Mouse (Mus musculus) G1E-ER4 (cell line): ENCODE results near the gene Gm28434. TPM values are rescaled to one million over a fixed set of nuclear protein-coding genes. Genes with fewer than 3 reads are reported as not detected.

Source experiments
- GATA1 ChIP-seq: IDR thresholded peaks from one replicate; pipeline ENCODE4 v1.8.0; 2012; ENCODE audit warnings: low read length, inconsistent platforms
- polyA plus RNA-seq: library from polyadenylated mRNA; stranded (reverse); fragments of >175 nt; gene quantifications from 2 replicates; pipeline ENCODE4 v1.2.3, GENCODE M21; 2012

Gm28434 gene
- not detected in 2 replicates for polyA plus RNA-seq

GRCm38 (mm10) chr5:87969201-87969600 is at the start of gene Gm28434, which contains the start of gene 2310003L06Rik:
Gm28434 (plus strand) TSS chr5:87969517.
2310003L06Rik (plus strand) TSS chr5:87969459.
- TF ChIP-seq GATA1 = no peak

DNA sequence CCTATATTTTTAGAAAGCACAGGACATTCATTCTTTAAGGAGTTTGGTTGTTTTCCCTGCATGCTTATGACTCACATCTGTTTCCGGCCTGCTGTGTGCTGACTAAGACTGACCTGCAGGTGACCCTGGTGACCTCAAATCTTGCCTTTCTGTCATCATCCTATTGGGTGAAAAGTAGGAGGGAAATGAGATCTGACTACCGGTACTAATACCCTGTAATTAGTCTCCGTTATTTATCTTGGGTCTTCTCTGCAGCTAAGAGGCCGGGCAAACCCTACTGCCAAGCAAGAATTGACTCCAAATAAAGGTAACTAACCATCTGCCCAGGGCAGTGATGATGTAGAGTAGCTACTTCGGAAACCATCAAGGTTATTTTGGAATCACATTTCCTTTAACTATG is 43.9 kb upstream of the Gm28434 start, which contains the start of gene Csn3:
TSS of gene Csn3 (plus strand) at position 208 of the 400 bp plus-strand sequence.
- no peak for TF ChIP-seq GATA1

- no peak for TF ChIP-seq GATA1
Measured at GRCm38 (mm10) chr5:87931603-87932002, 37.7 kb upstream of the Gm28434 start.

GRCm38 (mm10) chr5:87940752-87941151 is 28.6 kb upstream of the Gm28434 start:
- no peak for TF ChIP-seq GATA1

GRCm38 (mm10) chr5:87942515-87942914 is 26.8 kb upstream of the Gm28434 start:
- TF ChIP-seq GATA1 = no peak

- TF ChIP-seq GATA1 = no peak
Measured at GRCm38 (mm10) chr5:87951836-87952235, 17.5 kb upstream of the Gm28434 start.

DNA sequence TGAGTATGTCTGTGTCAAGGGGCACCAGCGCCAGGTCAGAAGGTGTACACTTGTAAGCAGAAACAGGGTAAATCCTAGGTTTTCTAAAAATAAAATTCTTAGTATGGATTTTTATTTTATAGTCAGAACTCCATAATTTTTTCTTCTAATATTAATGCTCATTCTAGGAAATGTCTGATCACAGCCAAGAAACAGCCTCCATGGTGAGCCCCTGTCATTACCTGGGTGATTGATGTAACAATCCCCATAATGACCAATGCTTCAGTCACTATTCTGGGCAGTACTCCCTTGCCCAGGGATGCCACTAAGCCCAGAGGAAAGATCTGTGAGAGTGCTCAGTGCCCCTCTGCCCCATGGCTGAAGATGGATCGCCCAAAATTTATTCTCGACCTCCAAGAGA is 9.8 kb downstream of the Gm28434 start, which contains the start of gene Cabs1:
TSS of gene Cabs1 (plus strand) at position 301 of the 400 bp plus-strand sequence.
- no peak for TF ChIP-seq GATA1

- TF ChIP-seq GATA1 = no peak
Measured at GRCm38 (mm10) chr5:87982468-87983214, 13.3 kb downstream of the Gm28434 start.

- TF ChIP-seq GATA1 = no peak
Measured at GRCm38 (mm10) chr5:88002249-88002648, 32.9 kb downstream of the Gm28434 start, which contains the start of gene Smr3a. Smr3a (plus strand) TSS chr5:88002549.

DNA sequence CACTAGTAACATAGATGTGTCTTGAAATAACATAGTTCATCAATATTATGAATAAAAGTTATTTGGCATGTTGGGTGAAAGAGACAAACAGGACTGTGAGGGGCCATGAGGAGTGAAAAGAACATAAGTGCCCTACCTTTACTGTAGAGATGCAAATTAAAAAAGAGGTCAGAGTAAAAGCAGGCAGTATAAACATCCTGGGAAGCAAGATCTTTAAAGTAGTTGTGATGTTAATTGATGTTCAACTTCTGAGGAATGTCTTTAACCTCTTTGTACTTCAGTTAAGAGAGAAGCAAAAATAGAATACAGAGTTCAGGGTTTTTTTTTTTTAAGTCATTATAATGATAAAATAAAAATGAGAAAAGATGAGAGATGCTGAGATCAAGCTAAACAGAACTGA is 35.9 kb downstream of the Gm28434 start:
- TF ChIP-seq GATA1 = no peak

Other genes starting within 250 kb of the Gm28434 start
- gene Csn1s2a, start 194.9 kb upstream of the Gm28434 start, polyA plus RNA-seq = not detected in 2 replicates
- gene Csn1s2b, start 161.4 kb upstream of the Gm28434 start, polyA plus RNA-seq = not detected in 2 replicates
- not detected in 2 replicates for gene Prr27, start 143.8 kb upstream of the Gm28434 start, polyA plus RNA-seq
- not detected in 2 replicates for gene Odam, start 84.5 kb upstream of the Gm28434 start, polyA plus RNA-seq
- gene Csn3, start 43.9 kb upstream of the Gm28434 start, polyA plus RNA-seq = not detected in 2 replicates
- gene 2310003L06Rik, start 58 bp upstream of the Gm28434 start, polyA plus RNA-seq = not detected in 2 replicates
- not detected in 2 replicates for gene Cabs1, start 9.9 kb downstream of the Gm28434 start, polyA plus RNA-seq
- not detected in 2 replicates for gene Smr3a, start 33.0 kb downstream of the Gm28434 start, polyA plus RNA-seq
- not detected in 2 replicates for gene Smr2, start 117.0 kb downstream of the Gm28434 start, polyA plus RNA-seq
- not detected in 2 replicates for gene Gm11116, start 142.0 kb downstream of the Gm28434 start, polyA plus RNA-seq
- not detected in 2 replicates for gene Gm11115, start 184.6 kb downstream of the Gm28434 start, polyA plus RNA-seq